Mouse (Mus musculus): ENCODE measurements at regions not wholly inside any gene's neighbourhood (a gene's known extent, or its start where the extent isn't known, plus 50 kb on each side); places are given as distances from the start of the nearest gene placed in this dataset.

DNA sequence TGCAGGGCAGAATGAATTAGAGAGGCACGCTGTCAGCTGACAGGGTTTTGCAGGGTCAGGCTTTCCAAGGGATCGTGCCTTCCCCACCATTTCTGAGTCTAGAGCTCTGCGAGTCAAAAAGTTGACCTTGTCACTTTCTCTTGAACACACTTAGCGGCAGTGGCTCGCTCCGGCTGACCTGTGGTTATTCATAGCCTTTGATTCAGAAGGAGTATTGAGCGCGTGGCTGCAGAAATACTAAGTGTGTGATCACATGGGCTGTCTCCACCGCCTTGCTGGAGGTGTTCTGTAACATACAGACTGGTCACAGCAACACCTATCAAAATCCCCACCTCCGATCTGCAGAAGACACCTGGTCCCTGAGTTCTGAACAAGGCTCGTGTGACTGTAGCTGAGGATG is 252.9 kb downstream of the Uaca start:
- peaks cover 21% of the 10 kb centered on the region for H3K27me3 ChIP-seq (replicated peaks)
- peaks cover 0 to 10% of the 10 kb centered on the region in 2 experiments; a peak in 3 of 4 replicates for H3K4me1 ChIP-seq (ENCODE audit: control insufficient read depth in 1 of 2, insufficient read depth in 2 of 2)
- dilution Hi-C loops (cut with MboI; ENCODE audit: extremely low pct_ligation_motif_present, extremely low pct_unique_long_range_greater_than_20kb, low sequenced_read_pairs) (no loop called here), in situ Hi-C loops (cut with MboI; ENCODE audit: low pct_ligation_motif_present, low pct_unique_long_range_greater_than_20kb, low sequenced_read_pairs) (loop anchor here (25.0 kb wide), 1 partner anchor 815 kb away; no protein-coding TSS in a partner anchor)
- H3K36me3 ChIP-seq (replicated peaks in 1 of 2; ENCODE audit: control insufficient read depth in 1 of 2, insufficient read depth in 1 of 2, low read length in 1 of 2): no peaks in the 10 kb centered on the region
- no peak overlapping the region for H3K4me2 ChIP-seq (ENCODE audit: insufficient read depth, low read depth, poor library complexity, severe bottlenecking)
- H3K27ac ChIP-seq (ENCODE audit: insufficient read depth, low read depth): no peak overlapping the region
- no peaks in the 10 kb centered on the region for H3K79me2 ChIP-seq (replicated peaks; ENCODE audit: control insufficient read depth, extremely low read depth, insufficient read depth, poor library complexity, severe bottlenecking)
- TF ChIP-seq USF1 (IDR thresholded peaks at IDR 0.05; ENCODE audit: low read depth, low read length) (no peak), MYC (IDR thresholded peaks at IDR 0.05; ENCODE audit: low read depth, low read length) (no peak), RAD21 (IDR thresholded peaks at IDR 0.05; ENCODE audit: low read depth, low read length) (no peak), CHD2 (IDR thresholded peaks at IDR 0.05; ENCODE audit: low read length) (no peak), NRF1 (IDR thresholded peaks at IDR 0.05; ENCODE audit: low read depth, low read length) (no peak), MXI1 (IDR thresholded peaks at IDR 0.05; ENCODE audit: low read depth, low read length) (no peak), RCOR1 (conservative IDR thresholded peaks at IDR 0.05; ENCODE audit: low read depth, low read length) (no peak), MAFK (IDR thresholded peaks at IDR 0.05; ENCODE audit: insufficient replicate concordance, low read length) (no peak), TCF12 (IDR thresholded peaks at IDR 0.05; ENCODE audit: low read depth, low read length) (no peak), ZMIZ1 (IDR thresholded peaks at IDR 0.05; ENCODE audit: low read depth, low read length) (no peak), IRF4 (IDR thresholded peaks at IDR 0.05; ENCODE audit: low read depth, low read length) (no peak), ZKSCAN1 (IDR thresholded peaks at IDR 0.05; ENCODE audit: borderline replicate concordance, low read depth, low read length) (no peak), BHLHE40 (IDR thresholded peaks at IDR 0.05; ENCODE audit: low read depth, low read length) (no peak), POLR2A (IDR thresholded peaks at IDR 0.05; ENCODE audit: low read depth, low read length) (no peak), ZC3H11A (IDR thresholded peaks at IDR 0.05; ENCODE audit: low read depth, low read length) (no peak), CHD1 (IDR thresholded peaks at IDR 0.05; ENCODE audit: low read depth, low read length) (no peak), JUN (IDR thresholded peaks at IDR 0.05; ENCODE audit: insufficient read depth, low read depth, low read length) (no peak), MAX (IDR thresholded peaks at IDR 0.05; ENCODE audit: low read length) (no peak), PAX5 (IDR thresholded peaks at IDR 0.05; ENCODE audit: low read length) (no peak)
- DNase-seq (ENCODE audit: extremely low read depth): no peak
- H3K9me3 ChIP-seq (replicated peaks; ENCODE audit: low read length): peaks cover 10% of the 10 kb centered on the region
- H3K9ac ChIP-seq (ENCODE audit: insufficient read depth, low read depth): no peak overlapping the region
- no peak overlapping the region for H3K4me3 ChIP-seq (replicated peaks in 1 of 3; ENCODE audit: low read depth in 2 of 3, low read length in 2 of 3, poor library complexity in 1 of 3)

DNA sequence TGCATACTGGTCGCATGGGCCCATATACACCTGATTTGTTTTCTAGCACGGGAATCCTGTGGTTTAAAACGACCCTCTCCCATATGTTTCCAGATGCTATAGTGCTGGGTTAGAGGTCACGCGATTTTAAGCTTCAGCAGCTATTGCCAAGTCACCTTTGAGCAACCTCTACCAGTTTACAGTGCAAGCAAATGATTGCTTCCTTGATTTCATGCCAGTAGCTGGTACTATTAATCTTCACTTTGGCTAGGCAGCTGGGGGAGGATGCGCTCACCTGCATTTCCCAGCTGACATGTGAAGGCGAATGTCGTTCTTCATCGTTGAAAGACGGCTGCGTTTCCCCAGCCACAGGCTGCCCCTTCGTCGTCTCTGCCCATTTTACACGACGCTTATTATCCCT is 254.2 kb downstream of the Uaca start:
- in situ Hi-C loops (cut with MboI; ENCODE audit: low pct_ligation_motif_present, low pct_unique_long_range_greater_than_20kb, low sequenced_read_pairs) (loop anchor here (25.0 kb wide), 1 partner anchor 814 kb away; no protein-coding TSS in a partner anchor), dilution Hi-C loops (cut with MboI; ENCODE audit: extremely low pct_ligation_motif_present, extremely low pct_unique_long_range_greater_than_20kb, low sequenced_read_pairs) (no loop called here)
- Histone ChIP-seq H3K4me2 (ENCODE audit: insufficient read depth, low read depth, poor library complexity, severe bottlenecking) (no peak overlapping the region), H3K27me3 (replicated peaks) (peaks cover 25% of the 10 kb centered on the region), H3K4me1 (ENCODE audit: control insufficient read depth in 1 of 2, insufficient read depth in 2 of 2) (peaks cover 7 to 23% of the 10 kb centered on the region in 2 experiments), H3K9me3 (replicated peaks; ENCODE audit: low read length) (peaks cover 15% of the 10 kb centered on the region), H3K27ac (ENCODE audit: insufficient read depth, low read depth) (no peak overlapping the region), H3K9ac (ENCODE audit: insufficient read depth, low read depth) (no peak overlapping the region), H3K4me3 (replicated peaks in 1 of 3; ENCODE audit: low read depth in 2 of 3, low read length in 2 of 3, poor library complexity in 1 of 3) (no peak overlapping the region), H3K79me2 (replicated peaks; ENCODE audit: control insufficient read depth, extremely low read depth, insufficient read depth, poor library complexity, severe bottlenecking) (no peaks in the 10 kb centered on the region), H3K36me3 (replicated peaks in 1 of 2; ENCODE audit: control insufficient read depth in 1 of 2, insufficient read depth in 1 of 2, low read length in 1 of 2) (no peaks in the 10 kb centered on the region)
- DNase-seq (ENCODE audit: extremely low read depth): no peak
- TF ChIP-seq GABPA (IDR thresholded peaks at IDR 0.05; ENCODE audit: insufficient replicate concordance, low read depth, low read length) (no peak), ZNF384 (IDR thresholded peaks at IDR 0.05; ENCODE audit: low read depth, low read length) (no peak), CHD1 (IDR thresholded peaks at IDR 0.05; ENCODE audit: low read depth, low read length) (no peak), NELFE (IDR thresholded peaks at IDR 0.05; ENCODE audit: low read depth, low read length) (no peak), TCF12 (IDR thresholded peaks at IDR 0.05; ENCODE audit: low read depth, low read length) (no peak), BHLHE40 (IDR thresholded peaks at IDR 0.05; ENCODE audit: low read depth, low read length) (no peak), MAFK (IDR thresholded peaks at IDR 0.05; ENCODE audit: insufficient replicate concordance, low read length) (no peak), ZC3H11A (IDR thresholded peaks at IDR 0.05; ENCODE audit: low read depth, low read length) (no peak), MYC (IDR thresholded peaks at IDR 0.05; ENCODE audit: low read depth, low read length) (no peak), SIN3A (IDR thresholded peaks at IDR 0.05; ENCODE audit: low read length) (no peak), SMC3 (IDR thresholded peaks at IDR 0.05; ENCODE audit: low read depth, low read length) (no peak), ETS1 (conservative IDR thresholded peaks at IDR 0.05; ENCODE audit: low read depth, low read length) (no peak), MAZ (IDR thresholded peaks at IDR 0.05; ENCODE audit: low read depth, low read length) (no peak), ZKSCAN1 (IDR thresholded peaks at IDR 0.05; ENCODE audit: borderline replicate concordance, low read depth, low read length) (no peak), MEF2A (IDR thresholded peaks at IDR 0.05; ENCODE audit: borderline replicate concordance, low read depth, low read length) (no peak), IRF4 (IDR thresholded peaks at IDR 0.05; ENCODE audit: low read depth, low read length) (no peak), UBTF (IDR thresholded peaks at IDR 0.05; ENCODE audit: low read depth, low read length) (no peak), JUND (conservative IDR thresholded peaks at IDR 0.05; ENCODE audit: low read depth, low read length) (no peak), TBP (conservative IDR thresholded peaks at IDR 0.05; ENCODE audit: low read depth, low read length) (no peak)
